Mouse (Mus musculus): ENCODE data around the gene Pde5a. TPM values are rescaled to one million over a fixed set of nuclear protein-coding genes. Genes with fewer than 3 reads are reported as not detected.

The Pde5a gene
- polyA plus RNA-seq, 1 experiment: 2.9 TPM

GRCm38 (mm10) chr3:122763768-122764167 lies 35.0 kb downstream of the Pde5a start:
- peaks cover 9% of the 10 kb centered on the region for H3K79me2 ChIP-seq (ENCODE audit: control insufficient read depth, insufficient read depth)
- peak; percentile 27 for TF ChIP-seq MAX (IDR thresholded peaks at IDR 0.05)
- TF ChIP-seq CEBPB (IDR thresholded peaks at IDR 0.05; ENCODE audit: low read depth): no peak
- peak; percentile 48 for TF ChIP-seq USF1 (IDR thresholded peaks at IDR 0.05; ENCODE audit: low read depth)
- no peaks in the 10 kb centered on the region for H3K36me3 ChIP-seq (ENCODE audit: control insufficient read depth, insufficient read depth)
- H3K79me3 ChIP-seq (ENCODE audit: low read depth): no peaks in the 10 kb centered on the region
- H3ac ChIP-seq (ENCODE audit: control insufficient read depth, insufficient read length, low read depth): peak overlapping the region; percentile 59
- peak overlapping the region; percentile 3 for H3K4me3 ChIP-seq (ENCODE audit: insufficient read depth, poor library complexity, severe bottlenecking)
- no peaks in the 10 kb centered on the region for H3K27me3 ChIP-seq (ENCODE audit: control insufficient read depth, insufficient read depth, insufficient read length)

- no peaks in the 10 kb centered on the region for H3K79me3 ChIP-seq (ENCODE audit: low read depth)
- peaks cover 9% of the 10 kb centered on the region for H3K79me2 ChIP-seq (ENCODE audit: control insufficient read depth, insufficient read depth)
- H3K4me3 ChIP-seq (ENCODE audit: insufficient read depth, poor library complexity, severe bottlenecking): no peak overlapping the region
- TF ChIP-seq MYOG (IDR thresholded peaks at IDR 0.05; ENCODE audit: control insufficient read depth, extremely low read depth, insufficient read length): no peak
- no peak for TF ChIP-seq MYOD1 (IDR thresholded peaks at IDR 0.05; ENCODE audit: control insufficient read depth, insufficient read length, low read depth)
- TF ChIP-seq CTCF (IDR thresholded peaks at IDR 0.05; ENCODE audit: control insufficient read depth, insufficient read depth, insufficient read length): no peak
- TF ChIP-seq MAX (IDR thresholded peaks at IDR 0.05): no peak
- TF ChIP-seq CEBPB (IDR thresholded peaks at IDR 0.05; ENCODE audit: low read depth): no peak
- no peak for TF ChIP-seq USF1 (IDR thresholded peaks at IDR 0.05; ENCODE audit: low read depth)
- TF ChIP-seq FOSL1 (IDR thresholded peaks at IDR 0.05; ENCODE audit: insufficient read depth, low read length, poor library complexity, severe bottlenecking): no peak
- no peaks in the 10 kb centered on the region for H3K36me3 ChIP-seq (ENCODE audit: control insufficient read depth, insufficient read depth)
- H3K27me3 ChIP-seq (ENCODE audit: control insufficient read depth, insufficient read depth, insufficient read length): no peaks in the 10 kb centered on the region
- H3ac ChIP-seq (ENCODE audit: control insufficient read depth, insufficient read length, low read depth): no peak overlapping the region
Observed at GRCm38 (mm10) chr3:122766930-122767329, 38.2 kb downstream of the Pde5a start.

GRCm38 (mm10) chr3:122767841-122768240 lies 39.1 kb downstream of the Pde5a start:
- no peaks in the 10 kb centered on the region for H3K36me3 ChIP-seq (ENCODE audit: control insufficient read depth, insufficient read depth)
- H3ac ChIP-seq (ENCODE audit: control insufficient read depth, insufficient read length, low read depth): no peak overlapping the region
- no peak overlapping the region for H3K4me3 ChIP-seq (ENCODE audit: insufficient read depth, poor library complexity, severe bottlenecking)

GRCm38 (mm10) chr3:122781417-122781816 lies 52.7 kb downstream of the Pde5a start:
- H3K79me3 ChIP-seq (ENCODE audit: low read depth): no peaks in the 10 kb centered on the region
- H3K27me3 ChIP-seq (ENCODE audit: control insufficient read depth, insufficient read depth, insufficient read length): no peaks in the 10 kb centered on the region
- no peak overlapping the region for H3K4me3 ChIP-seq (ENCODE audit: insufficient read depth, poor library complexity, severe bottlenecking)
- no peak for TF ChIP-seq USF1 (IDR thresholded peaks at IDR 0.05; ENCODE audit: low read depth)
- TF ChIP-seq CTCF (IDR thresholded peaks at IDR 0.05; ENCODE audit: control insufficient read depth, insufficient read depth, insufficient read length): no peak
- TF ChIP-seq MYOD1 (IDR thresholded peaks at IDR 0.05; ENCODE audit: control insufficient read depth, insufficient read length, low read depth): no peak
- no peaks in the 10 kb centered on the region for H3K79me2 ChIP-seq (ENCODE audit: control insufficient read depth, insufficient read depth)
- H3K36me3 ChIP-seq (ENCODE audit: control insufficient read depth, insufficient read depth): no peaks in the 10 kb centered on the region
- H3ac ChIP-seq (ENCODE audit: control insufficient read depth, insufficient read length, low read depth): no peak overlapping the region

More at GRCm38 (mm10) chr3:122767841-122768240, 39.1 kb downstream of the Pde5a start:
- Histone ChIP-seq H3K27me3 (ENCODE audit: control insufficient read depth, insufficient read depth, insufficient read length) (no peaks in the 10 kb centered on the region), H3K79me2 (ENCODE audit: control insufficient read depth, insufficient read depth) (peaks cover 9% of the 10 kb centered on the region), H3K79me3 (ENCODE audit: low read depth) (no peaks in the 10 kb centered on the region)
- TF ChIP-seq MYOD1 (IDR thresholded peaks at IDR 0.05; ENCODE audit: control insufficient read depth, insufficient read length, low read depth) (no peak), MAX (IDR thresholded peaks at IDR 0.05) (no peak), USF1 (IDR thresholded peaks at IDR 0.05; ENCODE audit: low read depth) (no peak), MYOG (IDR thresholded peaks at IDR 0.05; ENCODE audit: control insufficient read depth, extremely low read depth, insufficient read length) (no peak), CEBPB (IDR thresholded peaks at IDR 0.05; ENCODE audit: low read depth) (no peak), CTCF (IDR thresholded peaks at IDR 0.05; ENCODE audit: control insufficient read depth, insufficient read depth, insufficient read length) (no peak)

GRCm38 (mm10) chr3:122784245-122784644 lies 55.5 kb downstream of the Pde5a start:
- Histone ChIP-seq H3K36me3 (ENCODE audit: control insufficient read depth, insufficient read depth) (no peaks in the 10 kb centered on the region), H3K4me3 (ENCODE audit: insufficient read depth, poor library complexity, severe bottlenecking) (no peak overlapping the region), H3K79me3 (ENCODE audit: low read depth) (no peaks in the 10 kb centered on the region), H3K79me2 (ENCODE audit: control insufficient read depth, insufficient read depth) (no peaks in the 10 kb centered on the region), H3ac (ENCODE audit: control insufficient read depth, insufficient read length, low read depth) (no peak overlapping the region), H3K27me3 (ENCODE audit: control insufficient read depth, insufficient read depth, insufficient read length) (no peaks in the 10 kb centered on the region)
- TF ChIP-seq CTCF (IDR thresholded peaks at IDR 0.05; ENCODE audit: control insufficient read depth, insufficient read depth, insufficient read length): no peak
- TF ChIP-seq MYOD1 (IDR thresholded peaks at IDR 0.05; ENCODE audit: control insufficient read depth, insufficient read length, low read depth): no peak
- TF ChIP-seq CEBPB (IDR thresholded peaks at IDR 0.05; ENCODE audit: low read depth): no peak
- TF ChIP-seq USF1 (IDR thresholded peaks at IDR 0.05; ENCODE audit: low read depth): no peak

- H3K27me3 ChIP-seq (ENCODE audit: control insufficient read depth, insufficient read depth, insufficient read length): no peaks in the 10 kb centered on the region
- H3K79me3 ChIP-seq (ENCODE audit: low read depth): no peaks in the 10 kb centered on the region
- H3K4me3 ChIP-seq (ENCODE audit: insufficient read depth, poor library complexity, severe bottlenecking): no peak overlapping the region
- TF ChIP-seq CEBPB (IDR thresholded peaks at IDR 0.05; ENCODE audit: low read depth): no peak
- TF ChIP-seq MAX (IDR thresholded peaks at IDR 0.05): no peak
- TF ChIP-seq CTCF (IDR thresholded peaks at IDR 0.05; ENCODE audit: control insufficient read depth, insufficient read depth, insufficient read length): no peak
- no peak for TF ChIP-seq FOSL1 (IDR thresholded peaks at IDR 0.05; ENCODE audit: insufficient read depth, low read length, poor library complexity, severe bottlenecking)
- no peak for TF ChIP-seq MYOD1 (IDR thresholded peaks at IDR 0.05; ENCODE audit: control insufficient read depth, insufficient read length, low read depth)
- TF ChIP-seq MYOG (IDR thresholded peaks at IDR 0.05; ENCODE audit: control insufficient read depth, extremely low read depth, insufficient read length): no peak
- no peak for TF ChIP-seq USF1 (IDR thresholded peaks at IDR 0.05; ENCODE audit: low read depth)
- no peaks in the 10 kb centered on the region for H3K79me2 ChIP-seq (ENCODE audit: control insufficient read depth, insufficient read depth)
- no peak overlapping the region for H3ac ChIP-seq (ENCODE audit: control insufficient read depth, insufficient read length, low read depth)
- no peaks in the 10 kb centered on the region for H3K36me3 ChIP-seq (ENCODE audit: control insufficient read depth, insufficient read depth)
Observed at GRCm38 (mm10) chr3:122788314-122788713, 59.6 kb downstream of the Pde5a start.

Data from C2C12 (cell line).